Mouse (Mus musculus): ENCODE data around the gene Rpn1.

- TF ChIP-seq CTCF (IDR thresholded peaks at IDR 0.05; ENCODE audit: low read depth, low read length) (no peak), EP300 (IDR thresholded peaks at IDR 0.05; ENCODE audit: insufficient read depth, low read depth, low read length) (no peak)
These were observed 37.5 kb downstream of the Rpn1 start for GRCm38 (mm10) chr6:88121781-88122180.
